17 mouse cellular contexts compared by ENCODE assay signal in genomic region chr2:178546888-178547287, GRCm38 (mm10).
DNase-seq lines count a peak whose midpoint lies in the region; ATAC-seq lines count a peak whose summit lies in the region.
"Had no signal": no experiment of that assay in that cellular context is flagged by ENCODE, and none has a peak within 500 bp of the region (broad histone marks: within the 10 kb centered on the region; RNA-seq: fewer than 3 reads in every experiment).

No protein-coding gene starts in this region.

- H3K27me3 ChIP-seq in splenic B cell, adult 2 months (ENCODE audit: control insufficient read depth, insufficient read depth, low read length, poor library complexity, severe bottlenecking), result no peaks in the 10 kb centered on the region
- H3K27me3 ChIP-seq: hindbrain, embryonic 12.5 days; kidney, embryonic 15.5 days; liver, embryonic 15.5 days; midbrain, embryonic 15.5 days had no signal

- intact Hi-C loops in heart, postnatal 14 days (cut with DNase I), result no loop called here

- DNase-seq in spleen, postnatal 36 days (ENCODE audit: low spot score in 2 of 2), result peak; percentile 70
- DNase-seq in spleen, adult 12 weeks (ENCODE audit: low spot score), result no peak
- DNase-seq in splenic B cell, adult 2 months (ENCODE audit: low read depth, low spot score), result peak; percentile 78
- DNase-seq in thymus, postnatal 4 days, result peak; percentile 45
- DNase-seq in adrenal gland, postnatal 4 days (ENCODE audit: low spot score in 2 of 2), result no peak
- DNase-seq in heart, postnatal 14 days, result no peak
- DNase-seq: cerebellum, postnatal 25 days; heart, adult 18-20 months; left cerebral cortex, postnatal 4 days; right cerebral cortex, adult 18-20 months had no signal

- ATAC-seq in hematopoietic stem cell, adult 5-6 weeks (replicated peaks in 1 of 2; ENCODE audit: insufficient read depth in 1 of 2, low FRiP score in 2 of 2, low TSS enrichment in 1 of 2, low read depth in 1 of 2, poor library complexity in 2 of 2, severe bottlenecking in 2 of 2), result peak; percentile 28 to 49; a peak in 3 of 4 replicates
- ATAC-seq: CD4-positive, CD25-positive, alpha-beta regulatory T cell, adult 4 months; midbrain, embryonic 15.5 days had no signal

- H3K36me3 ChIP-seq in splenic B cell, adult 2 months (ENCODE audit: control insufficient read depth, insufficient read depth, low read length, poor library complexity, severe bottlenecking), result no peaks in the 10 kb centered on the region
- H3K36me3 ChIP-seq: heart, embryonic 15.5 days; hindbrain, embryonic 12.5 days; kidney, embryonic 15.5 days; liver, embryonic 15.5 days; midbrain, embryonic 15.5 days had no signal

Comparison
In these comparisons a context has a peak if more than half of its experiments do, and no peak if none do; other contexts are left out.
1. DNase-seq: peak in spleen, postnatal 36 days (2 of 2), splenic B cell, adult 2 months (single experiment) and thymus, postnatal 4 days (single experiment); none in spleen, adult 12 weeks (single experiment), adrenal gland, postnatal 4 days (0 of 2) and heart, postnatal 14 days (0 of 2).